Mouse (Mus musculus) stomach, postnatal 0 days (tissue): Measurements from ENCODE around the gene Tnfsfm13.

ENCODE experiments used
- CTCF ChIP-seq: IDR thresholded peaks from 2 replicates; pipeline ENCODE4 v1.5.1; 2016; ENCODE audit warnings: antibody characterized with exemption, low read depth, mild to moderate bottlenecking, moderate library complexity
- EP300 ChIP-seq: optimal IDR thresholded peaks from 2 replicates; pipeline ENCODE3; 2016; ENCODE audit warnings: antibody characterized with exemption

DNA sequence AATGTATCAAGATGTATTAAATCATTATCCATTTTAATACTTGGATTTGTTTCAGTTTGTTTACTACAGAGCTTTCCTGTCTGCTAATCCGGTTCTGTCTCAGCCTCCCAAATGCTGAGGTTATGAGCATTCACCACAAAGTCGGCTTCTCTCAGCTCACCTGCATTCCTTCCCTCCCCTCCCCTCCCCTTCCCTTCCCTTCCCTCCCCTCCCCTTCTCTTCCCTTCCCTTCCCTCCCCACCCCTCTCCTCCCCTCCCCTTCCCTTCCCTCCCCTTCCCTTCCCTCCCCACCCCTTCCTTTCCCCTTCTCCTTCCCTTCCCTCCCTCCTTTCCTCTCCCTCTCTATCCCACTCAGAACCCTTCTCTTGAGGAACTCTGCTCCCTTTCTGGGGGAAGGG is 8.7 kb upstream of the Tnfsfm13 start:
- TF ChIP-seq CTCF (no peak), EP300 (no peak)
